Mouse (Mus musculus) cerebellum, adult 9-10 months (tissue): Measurements from ENCODE around the gene Cdipt.
A peak's percentile ranks its signal among the peaks of the same experiment; 100 is the strongest.

ENCODE experiments used
- DNase-seq: peaks from one replicate; pipeline ENCODE4 v3.0.0; 2022

The Cdipt gene

GRCm38 (mm10) chr7:127013385-127013784, 37.7 kb downstream of the Cdipt start:
- peak; percentile 62 for DNase-seq

GRCm38 (mm10) chr7:127014320-127014719, 38.6 kb downstream of the Cdipt start, which contains the start of gene Mvp:
TSS of gene Mvp (minus strand) at chr7:127014621.
- DNase-seq: peak; percentile 78

GRCm38 (mm10) chr7:127014993-127015392, 39.3 kb downstream of the Cdipt start:
- DNase-seq: peak; percentile 53

- DNase-seq: peak; percentile 87
Observed at GRCm38 (mm10) chr7:127016081-127016480, 40.4 kb downstream of the Cdipt start.

- no peak for DNase-seq
Observed at GRCm38 (mm10) chr7:127016481-127016485, 40.6 kb downstream of the Cdipt start, which contains the start of gene Pagr1b. TSS of gene Pagr1b (minus strand) at chr7:127016484.

GRCm38 (mm10) chr7:127016486-127016938, 40.8 kb downstream of the Cdipt start:
- no peak for DNase-seq

GRCm38 (mm10) chr7:127016971-127017949, 41.5 kb downstream of the Cdipt start, which contains the start of gene Pagr1a:
TSS of gene Pagr1a (minus strand) at chr7:127017352.
- peak; percentile 99 for DNase-seq

- no peak for DNase-seq
Observed at GRCm38 (mm10) chr7:127017950-127018345, 42.2 kb downstream of the Cdipt start.

GRCm38 (mm10) chr7:127018416-127019305, 42.9 kb downstream of the Cdipt start:
- peak; percentile 68 for DNase-seq

GRCm38 (mm10) chr7:127019306-127019960, 43.7 kb downstream of the Cdipt start:
- DNase-seq: peak; percentile 63

- DNase-seq: peak; percentile 75
Observed at GRCm38 (mm10) chr7:127020031-127020430, 44.3 kb downstream of the Cdipt start.

- peak; percentile 75 for DNase-seq
Observed at GRCm38 (mm10) chr7:127020491-127020890, 44.8 kb downstream of the Cdipt start.

- peak; percentile 82 for DNase-seq
Observed at GRCm38 (mm10) chr7:127020901-127021562, 45.3 kb downstream of the Cdipt start, which contains the start of the genes Gm42742 and Prrt2. TSS of gene Gm42742 (minus strand) at chr7:127021097. TSS of gene Prrt2 (minus strand) at chr7:127021211.

- peak; percentile 68 for DNase-seq
Observed at GRCm38 (mm10) chr7:127021563-127022527, 46.1 kb downstream of the Cdipt start.

GRCm38 (mm10) chr7:127022528-127023271, 47.0 kb downstream of the Cdipt start:
- DNase-seq: no peak

- DNase-seq: peak; percentile 76
Observed at GRCm38 (mm10) chr7:127023272-127023691, 47.6 kb downstream of the Cdipt start.

GRCm38 (mm10) chr7:127023896-127024690, 48.4 kb downstream of the Cdipt start:
- DNase-seq: peak; percentile 60

- DNase-seq: peak; percentile 91
Observed at GRCm38 (mm10) chr7:127024755-127025555, 49.2 kb downstream of the Cdipt start.
